Mouse (Mus musculus) CH12.LX (cell line): Measurements from ENCODE around the gene Chst5. TPM values are rescaled to one million over a fixed set of nuclear protein-coding genes. Genes with fewer than 3 reads are reported as not detected.

Experiments used
- DNase-seq: peaks from one replicate; pipeline ENCODE4 v3.0.0-alpha.2; 2013; ENCODE audit errors: extremely low read depth
- H3K27ac ChIP-seq: 2 replicates; pipeline ENCODE4 v1.5.1; 2012; ENCODE audit warnings: low read depth, mild to moderate bottlenecking, control low read depth, moderate library complexity; ENCODE audit not compliant: insufficient read depth
- H3K27me3 ChIP-seq: replicated peaks from 2 replicates; pipeline ENCODE3; 2012; ENCODE audit warnings: inconsistent platforms
- H3K36me3 ChIP-seq, 2 experiments: replicated peaks in 1 of 2; 2 replicates each; pipeline versions ENCODE3 to v1.6.1; 2012; ENCODE audit warnings: inconsistent platforms in 1 of 2, low read length in 1 of 2, mild to moderate bottlenecking in 1 of 2, mixed read lengths in 1 of 2, moderate library complexity in 1 of 2; ENCODE audit not compliant: control insufficient read depth in 1 of 2, insufficient read depth in 1 of 2
- H3K4me1 ChIP-seq, 2 experiments: 2 replicates each; pipeline ENCODE4 v1.6.1; 2012; ENCODE audit warnings: inconsistent platforms in 1 of 2, moderate library complexity in 1 of 2; ENCODE audit not compliant: insufficient read depth in 2 of 2, control insufficient read depth in 1 of 2
- H3K4me2 ChIP-seq: 2 replicates; pipeline ENCODE4 v1.6.1; 2012; ENCODE audit warnings: low read depth, mild to moderate bottlenecking, control low read depth; ENCODE audit not compliant: poor library complexity, insufficient read depth, severe bottlenecking
- H3K4me3 ChIP-seq, 3 experiments: fragments of 150-350 bp in 1 of 3; sonication (generic) in 1 of 3; replicated peaks in 1 of 3; 2 replicates each; pipeline versions ENCODE3 to v1.5.1; 2011 to 2012; ENCODE audit warnings: low read depth in 2 of 3, low read length in 2 of 3, mild to moderate bottlenecking in 2 of 3, moderate library complexity in 2 of 3, control low read depth in 1 of 3, improper control_type of control experiment in 1 of 3, inconsistent platforms in 1 of 3, mixed read lengths in 1 of 3; ENCODE audit not compliant: poor library complexity in 1 of 3
- H3K79me2 ChIP-seq: replicated peaks from 2 replicates; pipeline ENCODE4 v1.6.1; 2012; ENCODE audit warnings: mild to moderate bottlenecking, moderate library complexity; ENCODE audit not compliant: control insufficient read depth, poor library complexity, insufficient read depth, severe bottlenecking; ENCODE audit errors: extremely low read depth
- H3K9ac ChIP-seq: 2 replicates; pipeline ENCODE4 v1.6.1; 2012; ENCODE audit warnings: low read depth, mild to moderate bottlenecking, control low read depth, moderate library complexity; ENCODE audit not compliant: insufficient read depth
- H3K9me3 ChIP-seq: replicated peaks from 2 replicates; pipeline ENCODE3; 2012; ENCODE audit warnings: low read length, inconsistent platforms, mixed read lengths
- CTCF ChIP-seq, 2 experiments: IDR thresholded peaks in 1 of 2; conservative IDR thresholded peaks in 1 of 2; 2 replicates each; pipeline ENCODE4 v1.5.1; 2011 to 2012; ENCODE audit warnings: low read depth in 2 of 2, low read length in 2 of 2, improper control_type of control experiment in 1 of 2, inconsistent platforms in 1 of 2, mild to moderate bottlenecking in 1 of 2, moderate library complexity in 1 of 2
- EP300 ChIP-seq: IDR thresholded peaks from 2 replicates; pipeline ENCODE4 v1.6.1; 2011; ENCODE audit warnings: low read length, improper control_type of control experiment
- ETS1 ChIP-seq: conservative IDR thresholded peaks from 2 replicates; pipeline ENCODE4 v1.6.1; 2012; ENCODE audit warnings: low read depth, mild to moderate bottlenecking, inconsistent platforms, low read length, improper control_type of control experiment, moderate library complexity
- IRF4 ChIP-seq: IDR thresholded peaks from 2 replicates; pipeline ENCODE4 v1.6.1; 2014; ENCODE audit warnings: low read depth, mild to moderate bottlenecking, inconsistent platforms, low read length, improper control_type of control experiment
- MAX ChIP-seq: IDR thresholded peaks from 2 replicates; pipeline ENCODE4 v1.6.1; 2011; ENCODE audit warnings: low read length, improper control_type of control experiment
- MEF2A ChIP-seq: IDR thresholded peaks from 2 replicates; pipeline ENCODE4 v1.6.1; 2014; ENCODE audit warnings: low read depth, mild to moderate bottlenecking, inconsistent platforms, low read length, improper control_type of control experiment, borderline replicate concordance
- MXI1 ChIP-seq: IDR thresholded peaks from 2 replicates; pipeline ENCODE4 v1.6.1; 2011; ENCODE audit warnings: mild to moderate bottlenecking, low read depth, low read length, improper control_type of control experiment
- POLR2A ChIP-seq: IDR thresholded peaks from 2 replicates; pipeline ENCODE4 v1.6.1; 2011; ENCODE audit warnings: low read depth, mild to moderate bottlenecking, improper control_type of control experiment, low read length
- RCOR1 ChIP-seq: conservative IDR thresholded peaks from 2 replicates; pipeline ENCODE4 v1.6.1; 2012; ENCODE audit warnings: low read depth, mild to moderate bottlenecking, inconsistent platforms, low read length, improper control_type of control experiment
- SIN3A ChIP-seq: IDR thresholded peaks from 2 replicates; pipeline ENCODE4 v1.6.1; 2012; ENCODE audit warnings: low read length, improper control_type of control experiment, inconsistent platforms
- SMC3 ChIP-seq: IDR thresholded peaks from 2 replicates; pipeline ENCODE4 v1.6.1; 2011; ENCODE audit warnings: low read depth, low read length, improper control_type of control experiment
- ZC3H11A ChIP-seq: IDR thresholded peaks from 2 replicates; pipeline ENCODE4 v1.6.1; 2012; ENCODE audit warnings: low read depth, mild to moderate bottlenecking, inconsistent platforms, low read length, improper control_type of control experiment
- dilution Hi-C: fragments of 300-500 bp; cut with MboI; formaldehyde crosslinking; loops from 2 replicates; pipeline ENCODE4 v1.14.3; 2020; ENCODE audit warnings: low sequenced_read_pairs; ENCODE audit not compliant: extremely low pct_unique_long_range_greater_than_20kb, extremely low pct_ligation_motif_present
- in situ Hi-C: fragments of 300-500 bp; cut with MboI; formaldehyde crosslinking; loops from 3 replicates; pipeline ENCODE4 v1.14.3; 2019; ENCODE audit warnings: low sequenced_read_pairs, low pct_ligation_motif_present, low pct_unique_long_range_greater_than_20kb, mixed read lengths
- polyA plus RNA-seq: library from polyadenylated mRNA; unstranded; fragments of >175 nt; gene quantifications from 2 replicates; pipeline ENCODE4 v1.2.1, GENCODE M21; 2012; ENCODE audit warnings: low read depth; ENCODE audit not compliant: insufficient read length
- total RNA-seq, 2 experiments: library from RNA; depleted of rRNA; stranded (reverse); fragments of 300-350 nt in 1 of 2; fragments of >200 nt in 1 of 2; gene quantifications; 2 replicates each; pipeline ENCODE4 v1.2.3; 2012 to 2014

Chst5 gene
- total and polyA plus RNA-seq, 3 experiments, result not detected

GRCm38 (mm10) chr8:111947144-111947543 lies 36.9 kb upstream of the Chst5 start:
- peak; percentile 50 for DNase-seq

DNA sequence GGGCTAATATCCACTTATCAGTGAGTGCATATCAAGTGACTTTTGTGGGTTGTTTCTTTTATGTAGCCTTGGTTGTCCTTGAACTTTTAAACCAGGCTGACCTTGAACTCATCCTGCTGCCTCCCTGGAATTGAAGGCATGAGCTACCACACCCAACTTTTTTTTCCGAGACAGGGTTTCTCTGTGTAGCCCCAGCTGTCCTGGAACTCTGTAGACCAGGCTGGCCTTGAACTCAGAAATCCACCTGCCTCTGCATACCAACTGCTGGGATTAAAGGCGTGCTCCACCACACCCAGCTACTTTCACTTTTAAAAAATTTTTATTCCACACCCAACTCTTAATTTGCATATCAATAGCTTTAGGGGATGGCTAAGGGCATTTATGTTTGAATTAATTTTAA lies 33.3 kb upstream of the Chst5 start:
- Histone ChIP-seq H3K4me3 (no peak overlapping the region), H3K36me3 (peaks cover 28 to 51% of the 10 kb centered on the region in 2 experiments), H3K27me3 (no peaks in the 10 kb centered on the region), H3K79me2 (peaks cover 10% of the 10 kb centered on the region; the same call in 1 of the 2 replicates), H3K4me2 (no peak overlapping the region), H3K9ac (no peak overlapping the region), H3K4me1 (peaks cover 11 to 52% of the 10 kb centered on the region in 2 experiments), H3K9me3 (no peaks in the 10 kb centered on the region), H3K27ac (no peak overlapping the region)
- TF ChIP-seq EP300, result no peak
- in situ Hi-C loops, result no loop called here
- DNase-seq, result no peak
- dilution Hi-C loops, result no loop called here

More at GRCm38 (mm10) chr8:111947144-111947543, 36.9 kb upstream of the Chst5 start:
- H3K4me1 ChIP-seq, result peaks cover 11 to 53% of the 10 kb centered on the region in 2 experiments
- peak; percentile 74 for TF ChIP-seq EP300
- TF ChIP-seq SMC3, result no peak
- TF ChIP-seq CTCF (conservative IDR thresholded peaks at IDR 0.05 in 1 of 2, IDR thresholded peaks at IDR 0.05 in 1 of 2; ENCODE audit: low read depth in 2 of 2, low read length in 2 of 2), result no peak
- TF ChIP-seq IRF4, result peak; percentile 72
- TF ChIP-seq POLR2A, result no peak
- no peak for TF ChIP-seq MEF2A
- no peak for TF ChIP-seq MAX
- no peak for TF ChIP-seq RCOR1
- TF ChIP-seq MXI1, result no peak
- TF ChIP-seq ETS1, result 0 out of 2 replicates have a peak, but pooled peaks have one; percentile 30
- H3K4me2 ChIP-seq, result no peak overlapping the region
- dilution Hi-C loops (no loop called here), in situ Hi-C loops (loop anchor here (5.0 kb wide), 1 partner anchor 35 kb away; no protein-coding TSS in a partner anchor)
- no peak overlapping the region for H3K27ac ChIP-seq
- H3K9me3 ChIP-seq, result no peaks in the 10 kb centered on the region
- H3K4me3 ChIP-seq, result no peak overlapping the region
- H3K79me2 ChIP-seq, result no peaks in the 10 kb centered on the region; the same call in 1 of the 2 replicates
- no peaks in the 10 kb centered on the region for H3K27me3 ChIP-seq
- peaks cover 44 to 77% of the 10 kb centered on the region in 2 experiments for H3K36me3 ChIP-seq
- no peak overlapping the region for H3K9ac ChIP-seq

DNA sequence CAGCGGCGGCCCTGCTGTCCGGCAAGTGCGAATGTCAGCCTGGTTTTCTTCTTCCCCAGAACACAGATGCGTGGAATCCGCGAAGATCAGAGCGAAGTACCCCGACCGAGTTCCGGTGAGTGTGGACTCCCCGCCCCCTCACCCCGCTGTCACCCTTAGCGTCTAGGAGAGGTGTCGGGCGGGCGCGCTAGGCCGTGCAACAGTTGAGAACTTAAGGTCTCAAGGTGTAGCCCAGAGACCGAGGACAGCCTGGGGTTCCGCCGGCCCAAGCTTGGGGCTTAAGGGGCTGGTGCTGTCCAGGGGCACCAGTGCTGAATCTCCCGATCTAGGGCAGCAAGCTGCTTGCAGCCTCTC lies 30.8 kb upstream of the Chst5 start:
- DNase-seq, result peak; percentile 41
- Histone ChIP-seq H3K9me3 (no peaks in the 10 kb centered on the region), H3K27ac (no peak overlapping the region), H3K4me3 (peak overlapping the region; percentile 92 to 98 (median 98))
- TF ChIP-seq ZC3H11A, result no peak
- peak; percentile 88 for TF ChIP-seq SIN3A
- TF ChIP-seq, all 38 proteins: peak for 1
- in situ Hi-C loops, result no loop called here
- peaks cover 0 to 37% of the 10 kb centered on the region in 2 experiments; a peak in 2 of 4 replicates for H3K4me1 ChIP-seq
- dilution Hi-C loops, result no loop called here
- peaks cover 19 to 35% of the 10 kb centered on the region in 2 experiments for H3K36me3 ChIP-seq
- peak overlapping the region; percentile 71; the same call in 1 of the 2 replicates for H3K4me2 ChIP-seq
- peaks cover 10% of the 10 kb centered on the region; the same call in 1 of the 2 replicates for H3K79me2 ChIP-seq
- peak overlapping the region; percentile 89; the same call in 1 of the 2 replicates for H3K9ac ChIP-seq
- H3K27me3 ChIP-seq, result no peaks in the 10 kb centered on the region
